Mouse (Mus musculus): ENCODE data around the gene Tacr2. TPM values are rescaled to one million over a fixed set of nuclear protein-coding genes. Genes with fewer than 3 reads are reported as not detected.

The Tacr2 gene
- polyA plus RNA-seq, 1 experiment from 2014 or later: 0.25 TPM

DNA sequence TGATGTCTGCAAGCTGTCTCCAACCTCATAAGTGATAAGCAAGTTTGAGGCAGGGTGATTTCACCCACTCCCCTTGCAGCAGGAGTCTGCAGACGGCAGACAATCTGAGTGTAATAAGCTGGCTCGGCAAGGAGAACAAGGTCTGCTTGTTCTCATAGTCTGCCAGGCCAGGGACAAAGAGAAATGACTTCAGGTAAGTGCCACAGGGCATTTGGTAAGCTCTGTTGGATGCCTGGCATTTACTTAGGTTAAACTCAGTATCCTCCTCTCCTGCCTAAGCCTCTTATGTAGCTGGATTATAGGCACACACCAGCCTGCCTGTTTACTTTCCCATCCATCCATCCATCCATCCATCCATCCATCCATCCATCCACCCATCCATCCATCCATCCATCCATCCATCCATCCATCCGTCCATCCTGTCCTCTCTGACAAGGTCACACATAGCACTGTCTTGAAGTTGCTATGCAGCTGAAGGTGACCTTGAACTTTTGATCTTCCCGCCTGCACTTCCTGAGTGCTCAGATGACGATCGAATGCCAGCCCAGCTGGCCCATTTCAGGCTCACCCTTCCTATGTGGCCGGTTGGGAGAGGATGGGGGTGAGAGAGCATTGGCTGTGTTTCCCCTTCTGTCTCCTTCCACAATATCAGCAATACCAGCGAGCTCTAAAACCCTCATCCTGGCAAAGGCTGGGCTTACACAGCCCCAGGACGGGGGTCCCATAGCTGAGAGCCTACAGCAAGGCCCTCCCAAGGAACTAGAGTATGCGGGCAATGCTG is 58.2 kb downstream of the Tacr2 start:
- Histone ChIP-seq H3K9me3 (no peaks in the 10 kb centered on the region), H3K36me3 (0 out of 2 replicates have a peak, but pooled peaks cover 7% of the 10 kb centered on the region), H3K4me1 (replicated peaks) (0 out of 2 replicates have a peak, but pooled peaks cover 6% of the 10 kb centered on the region), H3K4me3 (no peak overlapping the region), H3K4me2 (no peak overlapping the region), H3K9ac (no peak overlapping the region), H3K27me3 (no peaks in the 10 kb centered on the region), H3K27ac (replicated peaks) (no peak overlapping the region)
- ATAC-seq (ENCODE audit: low read depth): no peak
- 86% methylated on average over 10 of the region's 10 CpGs for WGBS

- Histone ChIP-seq H3K36me3 (0 out of 2 replicates have a peak, but pooled peaks cover 7% of the 10 kb centered on the region), H3K4me1 (replicated peaks) (0 out of 2 replicates have a peak, but pooled peaks cover 6% of the 10 kb centered on the region), H3K4me3 (no peak overlapping the region), H3K9me3 (no peaks in the 10 kb centered on the region), H3K27ac (replicated peaks) (no peak overlapping the region), H3K27me3 (no peaks in the 10 kb centered on the region), H3K4me2 (no peak overlapping the region), H3K9ac (no peak overlapping the region)
- ATAC-seq (ENCODE audit: low read depth): no peak
- 32% methylated on average over 6 of the region's 6 CpGs for WGBS
Observed at GRCm38 (mm10) chr10:62311464-62311863, 59.2 kb downstream of the Tacr2 start.

DNA sequence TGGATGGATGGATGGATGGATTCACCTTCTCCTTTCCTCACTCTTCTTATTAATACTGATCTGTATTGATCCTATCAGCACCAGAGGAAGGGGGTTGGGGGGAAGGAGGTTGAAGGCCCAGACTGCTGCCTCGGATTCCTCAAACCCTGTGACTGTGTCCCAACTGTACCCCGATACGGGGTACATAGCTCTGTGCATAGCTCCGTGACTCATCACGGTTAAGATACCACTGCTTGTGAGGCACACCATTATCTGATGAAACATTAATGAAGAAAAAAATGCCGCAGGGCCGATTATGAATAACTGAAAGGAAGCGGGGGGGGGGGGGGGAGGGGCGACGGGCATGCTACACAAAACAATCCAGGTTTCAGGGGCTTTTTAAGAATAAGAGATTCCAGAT is 60.9 kb downstream of the Tacr2 start:
- WGBS: 83% methylated on average over 10 of the region's 10 CpGs
- no peak overlapping the region for H3K27ac ChIP-seq (replicated peaks)
- ATAC-seq (ENCODE audit: low read depth): no peak

GRCm38 (mm10) chr10:62313885-62314424 is 61.7 kb downstream of the Tacr2 start:
- 62% methylated on average over 15 of the region's 15 CpGs for WGBS
- no peak for ATAC-seq (ENCODE audit: low read depth)
- Histone ChIP-seq H3K9me3 (no peaks in the 10 kb centered on the region), H3K27ac (replicated peaks) (no peak overlapping the region), H3K9ac (no peak overlapping the region), H3K4me2 (no peak overlapping the region), H3K4me1 (replicated peaks) (0 out of 2 replicates have a peak, but pooled peaks cover 6% of the 10 kb centered on the region), H3K4me3 (no peak overlapping the region), H3K27me3 (no peaks in the 10 kb centered on the region), H3K36me3 (0 out of 2 replicates have a peak, but pooled peaks cover 7% of the 10 kb centered on the region)

More for the DNA sequence above, 60.9 kb downstream of the Tacr2 start:
- Histone ChIP-seq H3K4me2 (no peak overlapping the region), H3K4me3 (no peak overlapping the region), H3K4me1 (replicated peaks) (0 out of 2 replicates have a peak, but pooled peaks cover 6% of the 10 kb centered on the region), H3K9me3 (no peaks in the 10 kb centered on the region), H3K36me3 (0 out of 2 replicates have a peak, but pooled peaks cover 7% of the 10 kb centered on the region), H3K27me3 (no peaks in the 10 kb centered on the region), H3K9ac (no peak overlapping the region)

Other genes starting within 250 kb of the Tacr2 start
- gene Neurog3, start 119.3 kb upstream of the Tacr2 start, polyA plus RNA-seq (2015; fragmentation: Nextera tagmentation; extraction: Ambion mirVana): 2.7 TPM in 2 replicates
- gene Fam241b, start 108.5 kb upstream of the Tacr2 start, polyA plus RNA-seq (2015; fragmentation: Nextera tagmentation; extraction: Ambion mirVana): 91.9 and 93.1 TPM in 2 replicates
- 19.5 and 22.2 TPM in 2 replicates for gene Tspan15, start 21.2 kb upstream of the Tacr2 start, polyA plus RNA-seq (2015; fragmentation: Nextera tagmentation; extraction: Ambion mirVana)
- gene Hk1, start 127.5 kb downstream of the Tacr2 start, polyA plus RNA-seq (2015; fragmentation: Nextera tagmentation; extraction: Ambion mirVana): 96.0 and 103 TPM in 2 replicates
- gene Hkdc1, start 170.1 kb downstream of the Tacr2 start, polyA plus RNA-seq (2015; fragmentation: Nextera tagmentation; extraction: Ambion mirVana): 0.43 and 0.45 TPM in 2 replicates
- gene 4930507D05Rik, start 197.1 kb downstream of the Tacr2 start, polyA plus RNA-seq (2015; fragmentation: Nextera tagmentation; extraction: Ambion mirVana): 1.6 and 1.8 TPM in 2 replicates
- gene Supv3l1, start 197.3 kb downstream of the Tacr2 start, polyA plus RNA-seq (2015; fragmentation: Nextera tagmentation; extraction: Ambion mirVana): 20.5 and 21.6 TPM in 2 replicates
- 67.0 and 69.0 TPM in 2 replicates for gene Vps26a, start 234.4 kb downstream of the Tacr2 start, polyA plus RNA-seq (2015; fragmentation: Nextera tagmentation; extraction: Ambion mirVana)